8 mouse cellular contexts compared by ENCODE assay signal in the genomic region with DNA sequence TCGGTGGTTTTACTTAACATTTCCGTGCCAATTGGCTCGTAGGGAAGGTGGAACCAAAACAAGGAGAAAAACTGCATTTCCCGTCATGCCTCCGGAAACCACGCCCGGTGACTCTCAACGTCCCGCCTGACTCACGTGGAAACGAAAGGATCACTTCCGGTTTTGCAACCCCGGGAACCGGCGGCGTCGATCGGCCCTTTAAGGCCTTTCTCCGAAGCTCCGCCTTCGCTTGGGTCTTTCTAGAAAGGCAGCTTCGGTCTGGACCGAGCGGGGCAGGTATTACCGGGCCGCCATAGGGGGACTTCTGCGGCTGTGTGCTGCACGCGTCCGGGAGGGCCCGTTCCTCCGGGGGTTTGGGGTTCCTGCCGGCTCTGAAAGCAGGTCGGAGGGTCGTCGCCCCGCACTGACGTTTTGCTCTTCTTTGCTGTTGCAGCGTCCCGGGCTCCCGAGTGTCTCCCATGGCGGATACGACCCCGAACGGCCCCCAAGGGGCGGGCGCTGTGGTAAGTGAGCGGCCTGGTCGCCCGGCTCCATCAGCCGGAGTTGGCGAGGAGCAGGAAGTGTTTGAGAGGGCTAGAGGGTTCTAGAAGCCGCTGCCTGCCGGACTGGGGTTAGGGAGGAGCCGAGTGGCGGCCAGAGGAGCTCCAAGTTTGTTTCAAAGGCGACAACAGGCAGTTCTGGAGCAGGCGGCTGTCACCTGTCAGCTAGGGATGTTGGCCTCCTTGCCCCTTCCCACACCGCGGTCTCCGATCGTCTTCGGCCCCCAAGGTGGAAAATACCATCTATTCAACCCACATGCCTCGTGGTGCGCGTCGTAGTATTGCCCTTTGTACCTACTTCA. TPM values are rescaled to one million over a fixed set of nuclear protein-coding genes. Genes with fewer than 3 reads are reported as not detected.
DNase-seq lines count a peak whose midpoint lies in the region; ATAC-seq lines count a peak whose summit lies in the region.

Gene Tmem33 (plus strand): TSS at position 35 of the 841 bp plus-strand sequence.

- H3K4me1 ChIP-seq in hindbrain, embryonic 16.5 days (ENCODE audit: control insufficient read depth, insufficient read depth, low read depth, low read length): peaks cover 5% of the 10 kb centered on the region

- peak; percentile 79 for DNase-seq in WW6 (ENCODE audit: low read depth, low spot score)
- peak; percentile 66 to 85 for DNase-seq in cerebellum, postnatal 4 days (ENCODE audit: low spot score in 2 of 2)
- DNase-seq in gastrocnemius, adult 18-20 months (ENCODE audit: low spot score): peak; percentile 97
- DNase-seq in left cerebral cortex, adult 18-20 months (ENCODE audit: low spot score in 2 of 2): peak; percentile 91 to 94
- peak; percentile 96 for DNase-seq in right cerebral cortex, adult 18-20 months
- peak; percentile 66 for DNase-seq in urinary bladder, postnatal 10 days (ENCODE audit: low spot score)

- ATAC-seq in hindbrain, embryonic 16.5 days: peak; percentile 91

- WGBS in hindbrain, embryonic 16.5 days: under 1% methylated on average over 67 of the region's 67 CpGs
- WGBS in macrophage (ENCODE audit: missing documents): under 1% methylated on average over 66 of the region's 67 CpGs

- no peaks in the 10 kb centered on the region for H3K27me3 ChIP-seq in hindbrain, embryonic 16.5 days (replicated peaks; ENCODE audit: control insufficient read depth, insufficient read depth, low read length)

- H3K36me3 ChIP-seq in hindbrain, embryonic 16.5 days (ENCODE audit: control insufficient read depth, insufficient read depth, low read length): peaks cover 14% of the 10 kb centered on the region
- peaks cover 15% of the 10 kb centered on the region for H3K36me3 ChIP-seq in macrophage (ENCODE audit: inconsistent target)

- no peaks in the 10 kb centered on the region for H3K9me3 ChIP-seq in hindbrain, embryonic 16.5 days (ENCODE audit: control insufficient read depth, low read length)

- peak within 1 kb of the TSS; percentile 94 for H3K9ac ChIP-seq in hindbrain, embryonic 16.5 days (ENCODE audit: low read depth, low read length)

- peaks cover 48% of the 10 kb centered on the region for H3K79me2 ChIP-seq in macrophage (ENCODE audit: inconsistent target)

- peak within 1 kb of the TSS; percentile 82 for H3K4me2 ChIP-seq in hindbrain, embryonic 16.5 days (ENCODE audit: low read length)

- peak within 1 kb of the TSS; percentile 92 for H3K27ac ChIP-seq in hindbrain, embryonic 16.5 days (ENCODE audit: low read depth, low read length)
- peak within 1 kb of the TSS; percentile 66 for H3K27ac ChIP-seq in macrophage

- H3K4me3 ChIP-seq in hindbrain, embryonic 16.5 days (ENCODE audit: low read length): peak within 1 kb of the TSS; percentile 98
- peak within 1 kb of the TSS; percentile 78 for H3K4me3 ChIP-seq in macrophage (ENCODE audit: inconsistent target)

RNA-seq across cellular contexts. Expression of gene Tmem33, which starts in this region (rescaled TPM):
- 10 to 100 TPM; 18.2 to 24.5 TPM for total RNA-seq in gastrocnemius, adult 18-20 months (2021)
- polyA plus RNA-seq in hindbrain, embryonic 16.5 days (2015; fragmentation: Nextera tagmentation; extraction: Ambion mirVana): 74.9 and 79.7 TPM in 2 replicates
- 10 to 100 TPM; 91.8 to 93.4 TPM for total RNA-seq in left cerebral cortex, adult 18-20 months (2021)
- 10 to 100 TPM; 21.0 to 73.9 (median 43.4) TPM for total RNA-seq in macrophage (2018; cell fraction: chromatin; rRNA removed)
- total RNA-seq in macrophage (2018; cell fraction: cytosol; rRNA removed): 10 to 100 TPM; 35.8 to 69.1 (median 46.0) TPM
- 10 to 100 TPM; 37.0 to 85.4 (median 49.4) TPM for total RNA-seq in macrophage (2018; cell fraction: nucleus; rRNA removed)
- 56.1 to 63.7 TPM (median 62.8 TPM) in 3 replicates for polyA plus RNA-seq in macrophage (2018)

Comparison
In these comparisons a context has a peak if more than half of its experiments do, and no peak if none do; other contexts are left out.
1. Peak in every context shown above with its lines: DNase-seq, ATAC-seq, H3K4me3 ChIP-seq and H3K27ac ChIP-seq.